Mouse (Mus musculus) liver, postnatal 0 days (tissue): Measurements from ENCODE around the gene Foxn3. TPM values are rescaled to one million over a fixed set of nuclear protein-coding genes. Genes with fewer than 3 reads are reported as not detected.
A peak's percentile ranks its signal among the peaks of the same experiment; 100 is the strongest.

Experiments
- ATAC-seq: fragments of 200-750 bp; cut with Nextera tagmentation; 2 replicates; pipeline ENCODE4 v1.8.0; 2017; ENCODE audit warnings: mild to moderate bottlenecking, moderate library complexity
- DNase-seq: peaks from one replicate; pipeline ENCODE4 v3.0.0-alpha.2; 2016
- H3K27ac ChIP-seq: fragments of 300-500 bp; sonication (generic); 2 replicates; pipeline ENCODE4 v1.5.1; 2014; ENCODE audit warnings: antibody characterized with exemption, moderate library complexity, mild to moderate bottlenecking, low read depth
- H3K27me3 ChIP-seq: fragments of 300-500 bp; sonication (generic); 2 replicates; pipeline ENCODE4 v1.6.1; 2014; ENCODE audit warnings: low read length, control low read depth, mixed read lengths; ENCODE audit not compliant: insufficient read depth
- H3K36me3 ChIP-seq: fragments of 300-500 bp; sonication (generic); replicated peaks from 2 replicates; pipeline ENCODE4 v1.6.1; 2014; ENCODE audit warnings: mild to moderate bottlenecking, control low read depth, low read length, moderate library complexity, mixed read lengths; ENCODE audit not compliant: insufficient read depth
- H3K4me1 ChIP-seq: fragments of 300-500 bp; sonication (generic); 2 replicates; pipeline ENCODE4 v1.6.1; 2014; ENCODE audit warnings: antibody characterized with exemption, mild to moderate bottlenecking, control low read depth; ENCODE audit not compliant: insufficient read depth
- H3K4me2 ChIP-seq: fragments of 300-500 bp; sonication (generic); 2 replicates; pipeline ENCODE4 v1.6.1; 2014; ENCODE audit warnings: low read depth, mild to moderate bottlenecking, low read length, moderate library complexity, mixed read lengths
- H3K4me3 ChIP-seq: fragments of 300-500 bp; sonication (generic); 2 replicates; pipeline ENCODE4 v1.5.1; 2014; ENCODE audit warnings: low read depth, low read length
- H3K9ac ChIP-seq: fragments of 300-500 bp; sonication (generic); replicated peaks from 2 replicates; pipeline ENCODE4 v1.6.1; 2014; ENCODE audit warnings: mild to moderate bottlenecking, moderate library complexity
- H3K9me3 ChIP-seq: fragments of 300-500 bp; sonication (generic); 2 replicates; pipeline ENCODE4 v1.6.1; 2016; ENCODE audit warnings: mild to moderate bottlenecking, control low read depth, low read length, mixed read lengths
- CTCF ChIP-seq: sonication (generic); IDR thresholded peaks from 2 replicates; pipeline ENCODE4 v1.5.1; 2016; ENCODE audit warnings: antibody characterized with exemption, low read depth
- EP300 ChIP-seq: IDR thresholded peaks from 2 replicates; pipeline ENCODE4 v1.6.1; 2016; ENCODE audit warnings: antibody characterized with exemption, low read depth, mild to moderate bottlenecking
- WGBS: fragments of 180-500 bp; shearing (Covaris S2); extraction: QIAGEN DNeasy Blood & Tissue Kit; methylation state at CpG from one replicate; pipeline ENCODE4 v1.1.7; 2014; ENCODE audit not compliant: insufficient replicate concordance; 5-methylcytosine and 5-hydroxymethylcytosine counted together
- polyA plus RNA-seq: library from polyadenylated mRNA; unstranded; fragments of >200 nt; fragmentation: Nextera tagmentation; extraction: Ambion mirVana; gene quantifications from 2 replicates; pipeline ENCODE4 v1.2.1, GENCODE M21; 2015

Foxn3 gene
- polyA plus RNA-seq, 1 experiment from 2014 or later, result 31.2 TPM

DNA sequence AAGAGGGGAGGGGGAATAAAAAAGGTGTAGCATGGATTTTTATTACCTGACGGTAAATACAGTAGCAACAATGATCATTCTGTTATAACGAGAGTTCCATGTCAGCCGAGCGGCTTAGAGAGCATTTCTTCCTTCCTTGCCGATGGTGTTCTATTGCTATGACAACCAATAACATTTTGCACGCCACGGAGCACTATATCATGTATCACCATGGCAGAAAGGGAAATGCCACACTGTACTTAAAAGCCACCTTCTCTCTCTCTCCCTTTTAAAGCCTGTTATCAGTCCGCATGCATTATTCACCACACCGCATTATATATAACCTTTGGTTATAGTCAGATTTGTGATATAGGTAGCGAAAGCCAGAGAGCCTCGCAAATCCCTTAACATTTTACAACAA lies 323.6 kb downstream of the Foxn3 start:
- H3K36me3 ChIP-seq, result no peaks in the 10 kb centered on the region
- no peak overlapping the region for H3K27ac ChIP-seq
- H3K9me3 ChIP-seq, result no peaks in the 10 kb centered on the region
- H3K4me3 ChIP-seq, result no peak overlapping the region
- DNase-seq (no peak), ATAC-seq (no peak)
- no peak overlapping the region for H3K9ac ChIP-seq
- H3K4me2 ChIP-seq, result no peak overlapping the region
- 48% methylated on average over 11 of the region's 11 CpGs for WGBS
- H3K4me1 ChIP-seq, result peaks cover 7% of the 10 kb centered on the region
- H3K27me3 ChIP-seq, result no peaks in the 10 kb centered on the region
- TF ChIP-seq EP300, result no peak
- TF ChIP-seq CTCF, result no peak

DNA sequence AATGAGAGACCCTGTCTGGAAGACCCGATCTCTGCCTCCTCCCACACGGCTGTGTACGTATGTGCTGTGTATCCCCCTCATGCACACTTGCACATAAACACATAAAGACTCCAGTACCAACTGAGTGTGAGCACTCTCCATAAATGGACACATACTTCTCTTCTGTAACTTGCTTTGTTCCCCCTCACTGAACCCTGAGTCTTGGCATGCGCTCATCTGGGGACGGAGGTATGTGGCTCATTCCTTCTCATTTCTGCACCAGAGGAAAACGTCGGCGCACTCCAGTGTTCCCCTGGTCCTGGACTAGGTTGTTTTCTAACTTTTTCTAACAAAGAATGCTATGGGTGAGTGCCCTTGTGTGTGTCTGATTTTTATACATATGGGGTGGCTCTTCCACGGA lies 325.9 kb downstream of the Foxn3 start:
- DNase-seq (no peak), ATAC-seq (no peak)
- H3K9ac ChIP-seq, result no peak overlapping the region
- peaks cover 22% of the 10 kb centered on the region for H3K4me1 ChIP-seq
- no peaks in the 10 kb centered on the region for H3K36me3 ChIP-seq
- H3K4me3 ChIP-seq, result no peak overlapping the region
- H3K4me2 ChIP-seq, result no peak overlapping the region
- no peaks in the 10 kb centered on the region for H3K27me3 ChIP-seq
- TF ChIP-seq EP300 (no peak), CTCF (no peak)
- no peak overlapping the region for H3K27ac ChIP-seq
- 88% methylated on average over 9 of the region's 9 CpGs for WGBS
- H3K9me3 ChIP-seq, result no peaks in the 10 kb centered on the region

DNA sequence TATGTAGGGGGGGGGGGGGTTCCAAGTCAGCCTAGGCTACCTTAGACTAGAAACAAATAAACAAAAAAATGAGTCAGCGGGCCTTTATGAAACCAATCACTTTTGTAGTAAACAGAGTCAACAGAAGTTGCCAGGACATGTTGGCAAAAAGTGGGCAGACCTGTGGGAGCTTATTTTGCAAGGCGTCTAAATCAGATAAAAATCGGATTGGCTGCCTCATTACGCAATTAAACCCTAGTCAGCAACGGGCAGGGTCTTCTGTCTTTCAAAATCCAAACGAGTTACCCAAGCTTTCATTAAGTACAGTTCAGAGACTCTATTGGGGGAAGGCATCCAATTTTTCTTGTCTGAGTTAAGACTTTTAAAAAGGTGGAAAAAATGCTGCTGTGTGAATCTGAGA lies 329.0 kb downstream of the Foxn3 start:
- ATAC-seq, result 0 out of 2 replicates have a peak, but pooled peaks have one; percentile 23

GRCm38 (mm10) chr12:99233386-99233785 lies 330.0 kb downstream of the Foxn3 start:
- no peak overlapping the region for H3K4me3 ChIP-seq
- no peaks in the 10 kb centered on the region for H3K27me3 ChIP-seq
- H3K9me3 ChIP-seq, result no peaks in the 10 kb centered on the region
- H3K36me3 ChIP-seq, result no peaks in the 10 kb centered on the region
- TF ChIP-seq CTCF (no peak), EP300 (no peak)
- WGBS, result 73% methylated on average over 2 of the region's 2 CpGs
- 0 out of 2 replicates have a peak overlapping the region, but pooled peaks have one; percentile 22 for H3K27ac ChIP-seq
- peaks cover 23% of the 10 kb centered on the region for H3K4me1 ChIP-seq
- DNase-seq, result no peak
- ATAC-seq, result no peak
- no peak overlapping the region for H3K4me2 ChIP-seq
- H3K9ac ChIP-seq, result no peak overlapping the region

More for the DNA sequence above, 329.0 kb downstream of the Foxn3 start:
- no peak for DNase-seq
- no peaks in the 10 kb centered on the region for H3K36me3 ChIP-seq
- TF ChIP-seq CTCF (no peak), EP300 (no peak)
- no peak overlapping the region for H3K4me2 ChIP-seq
- H3K4me1 ChIP-seq, result peaks cover 23% of the 10 kb centered on the region
- WGBS, result 45% methylated on average over 6 of the region's 6 CpGs
- no peaks in the 10 kb centered on the region for H3K27me3 ChIP-seq
- H3K4me3 ChIP-seq, result no peak overlapping the region
- no peak overlapping the region for H3K9ac ChIP-seq
- H3K27ac ChIP-seq, result no peak overlapping the region; the same call in 1 of the 2 replicates
- H3K9me3 ChIP-seq, result no peaks in the 10 kb centered on the region

GRCm38 (mm10) chr12:99232478-99232877 lies 330.9 kb downstream of the Foxn3 start:
- Histone ChIP-seq H3K9me3 (no peaks in the 10 kb centered on the region), H3K9ac (no peak overlapping the region), H3K4me1 (peaks cover 26% of the 10 kb centered on the region), H3K36me3 (no peaks in the 10 kb centered on the region), H3K4me2 (no peak overlapping the region), H3K27ac (no peak overlapping the region), H3K4me3 (no peak overlapping the region), H3K27me3 (no peaks in the 10 kb centered on the region)
- ATAC-seq (no peak), DNase-seq (no peak)
- TF ChIP-seq EP300 (no peak), CTCF (no peak)
- 69% methylated on average over 9 of the region's 9 CpGs for WGBS

DNA sequence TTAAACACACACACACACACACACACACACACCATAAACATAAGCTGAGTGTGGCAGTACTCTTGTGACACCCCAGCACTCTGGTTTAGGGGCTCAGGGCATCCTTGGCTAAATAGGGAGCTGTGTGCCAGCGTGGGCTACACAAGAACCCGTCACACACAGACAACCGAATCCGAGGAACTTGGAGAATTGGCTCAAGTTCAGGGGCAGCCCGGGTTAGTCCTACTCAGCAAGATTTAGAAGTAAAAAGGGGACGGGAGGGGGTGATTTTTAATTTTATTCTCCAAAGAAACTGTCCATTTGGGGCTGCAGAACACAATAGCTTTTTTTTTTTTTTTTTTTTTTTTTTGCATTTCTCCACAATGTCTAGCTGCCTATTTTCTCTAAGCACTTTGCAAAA lies 332.1 kb downstream of the Foxn3 start:
- peaks cover 29% of the 10 kb centered on the region for H3K4me1 ChIP-seq
- no peaks in the 10 kb centered on the region for H3K9me3 ChIP-seq
- H3K4me2 ChIP-seq, result no peak overlapping the region
- no peak overlapping the region for H3K4me3 ChIP-seq
- no peak for DNase-seq
- 78% methylated on average over 6 of the region's 6 CpGs for WGBS
- TF ChIP-seq CTCF (no peak), EP300 (no peak)
- H3K9ac ChIP-seq, result no peak overlapping the region
- no peaks in the 10 kb centered on the region for H3K36me3 ChIP-seq
- H3K27ac ChIP-seq, result no peak overlapping the region
- ATAC-seq, result no peak
- no peaks in the 10 kb centered on the region for H3K27me3 ChIP-seq

GRCm38 (mm10) chr12:99230783-99231048 lies 332.7 kb downstream of the Foxn3 start:
- Histone ChIP-seq H3K4me1 (peaks cover 29% of the 10 kb centered on the region), H3K4me2 (no peak overlapping the region), H3K36me3 (no peaks in the 10 kb centered on the region), H3K9ac (no peak overlapping the region), H3K27ac (no peak overlapping the region), H3K9me3 (no peaks in the 10 kb centered on the region), H3K27me3 (no peaks in the 10 kb centered on the region), H3K4me3 (no peak overlapping the region)
- DNase-seq (no peak), ATAC-seq (no peak)
- 67% methylated on average over 5 of the region's 5 CpGs for WGBS
- TF ChIP-seq CTCF, result no peak
- no peak for TF ChIP-seq EP300
